Mouse (Mus musculus): ENCODE measurements around the gene Trappc13. TPM values are rescaled to one million over a fixed set of nuclear protein-coding genes. Genes with fewer than 3 reads are reported as not detected.

Trappc13 gene
- polyA plus RNA-seq, 1 experiment from 2014 or later: 30.9 TPM

DNA sequence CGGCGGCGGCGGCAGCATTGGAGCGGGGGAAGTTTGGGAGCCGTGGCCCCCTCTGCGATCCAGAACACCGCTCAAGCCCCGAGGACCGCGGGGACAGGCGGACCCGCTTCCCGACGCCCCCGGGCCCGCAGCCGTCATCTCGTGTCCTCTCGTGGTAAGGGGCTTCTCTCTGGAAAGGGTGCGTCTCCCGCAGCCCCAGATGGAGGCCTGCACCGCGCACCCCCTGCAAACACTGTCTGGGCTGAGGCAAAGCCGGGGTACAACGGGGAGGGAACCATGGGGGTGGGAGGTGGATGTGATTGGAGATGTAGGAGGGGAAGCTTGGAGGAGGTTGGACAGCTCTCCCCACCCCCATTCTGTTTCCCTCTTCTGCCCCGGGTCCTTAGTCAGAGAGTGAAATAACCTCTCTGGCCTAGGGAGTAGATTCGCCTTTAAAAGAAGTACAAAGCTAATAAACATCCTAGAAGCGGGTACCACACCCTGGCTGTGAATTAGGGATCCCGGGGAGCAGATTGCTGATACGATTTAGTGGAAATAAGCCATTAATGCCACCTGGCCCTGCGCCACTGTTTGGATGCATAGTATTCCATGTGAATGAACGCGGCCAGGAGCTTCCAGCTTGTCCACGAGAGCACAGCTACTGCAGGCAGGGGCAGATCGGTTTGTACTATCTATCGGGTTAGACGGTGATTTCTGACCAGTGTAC lies 68.3 kb downstream of the Trappc13 start:
- Histone ChIP-seq H3K4me1 (replicated peaks; ENCODE audit: control insufficient read depth, insufficient read depth, low read length) (no peaks in the 10 kb centered on the region), H3K4me3 (ENCODE audit: low read depth, low read length) (peak overlapping the region; percentile 70), H3K27me3 (replicated peaks; ENCODE audit: control insufficient read depth, insufficient read depth, low read length) (no peaks in the 10 kb centered on the region), H3K4me2 (replicated peaks; ENCODE audit: low read depth) (peak overlapping the region; percentile 92), H3K36me3 (ENCODE audit: control insufficient read depth, insufficient read depth) (no peaks in the 10 kb centered on the region), H3K9ac (ENCODE audit: low read depth, low read length) (peak overlapping the region; percentile 62), H3K27ac (ENCODE audit: low read depth, low read length) (peak overlapping the region; percentile 21; the same call in 1 of the 2 replicates), H3K9me3 (ENCODE audit: control insufficient read depth) (no peaks in the 10 kb centered on the region)
- peak; percentile 46 for ATAC-seq
- no peak for TF ChIP-seq CTCF (IDR thresholded peaks at IDR 0.05; ENCODE audit: low read depth)
- WGBS: 2% methylated on average over 38 of the region's 38 CpGs

- peak within 1 kb of the TSS; percentile 70 for H3K4me3 ChIP-seq (ENCODE audit: low read depth, low read length)
- no peak for TF ChIP-seq CTCF (IDR thresholded peaks at IDR 0.05; ENCODE audit: low read depth)
- no peaks in the 10 kb centered on the region for H3K27me3 ChIP-seq (replicated peaks; ENCODE audit: control insufficient read depth, insufficient read depth, low read length)
- no peaks in the 10 kb centered on the region for H3K36me3 ChIP-seq (ENCODE audit: control insufficient read depth, insufficient read depth)
- ATAC-seq: peak; percentile 98
- H3K27ac ChIP-seq (ENCODE audit: low read depth, low read length): peak within 1 kb of the TSS; percentile 82
- H3K4me2 ChIP-seq (replicated peaks; ENCODE audit: low read depth): peak within 1 kb of the TSS; percentile 92
- no peaks in the 10 kb centered on the region for H3K4me1 ChIP-seq (replicated peaks; ENCODE audit: control insufficient read depth, insufficient read depth, low read length)
- 0% methylated on average over 26 of the region's 44 CpGs for WGBS
- H3K9me3 ChIP-seq (ENCODE audit: control insufficient read depth): no peaks in the 10 kb centered on the region
- peak within 1 kb of the TSS; percentile 62 for H3K9ac ChIP-seq (ENCODE audit: low read depth, low read length)
Measured at GRCm38 (mm10) chr13:104109288-104109815, 68.9 kb downstream of the Trappc13 start, which contains the start of the genes Nln and Sgtb. Nln (minus strand) TSS chr13:104109614. Sgtb (plus strand) TSS chr13:104109741.

- Histone ChIP-seq H3K9ac (ENCODE audit: low read depth, low read length) (peak overlapping the region; percentile 62), H3K4me1 (replicated peaks; ENCODE audit: control insufficient read depth, insufficient read depth, low read length) (no peaks in the 10 kb centered on the region), H3K27me3 (replicated peaks; ENCODE audit: control insufficient read depth, insufficient read depth, low read length) (no peaks in the 10 kb centered on the region), H3K4me3 (ENCODE audit: low read depth, low read length) (peak overlapping the region; percentile 70), H3K9me3 (ENCODE audit: control insufficient read depth) (no peaks in the 10 kb centered on the region), H3K36me3 (ENCODE audit: control insufficient read depth, insufficient read depth) (no peaks in the 10 kb centered on the region), H3K4me2 (replicated peaks; ENCODE audit: low read depth) (peak overlapping the region; percentile 92), H3K27ac (ENCODE audit: low read depth, low read length) (peak overlapping the region; percentile 82)
- TF ChIP-seq CTCF (IDR thresholded peaks at IDR 0.05; ENCODE audit: low read depth): no peak
- under 1% methylated on average over 24 of the region's 24 CpGs for WGBS
- ATAC-seq: no peak; the same call in 1 of the 2 replicates
Measured at GRCm38 (mm10) chr13:104108651-104109287, 69.5 kb downstream of the Trappc13 start.

DNA sequence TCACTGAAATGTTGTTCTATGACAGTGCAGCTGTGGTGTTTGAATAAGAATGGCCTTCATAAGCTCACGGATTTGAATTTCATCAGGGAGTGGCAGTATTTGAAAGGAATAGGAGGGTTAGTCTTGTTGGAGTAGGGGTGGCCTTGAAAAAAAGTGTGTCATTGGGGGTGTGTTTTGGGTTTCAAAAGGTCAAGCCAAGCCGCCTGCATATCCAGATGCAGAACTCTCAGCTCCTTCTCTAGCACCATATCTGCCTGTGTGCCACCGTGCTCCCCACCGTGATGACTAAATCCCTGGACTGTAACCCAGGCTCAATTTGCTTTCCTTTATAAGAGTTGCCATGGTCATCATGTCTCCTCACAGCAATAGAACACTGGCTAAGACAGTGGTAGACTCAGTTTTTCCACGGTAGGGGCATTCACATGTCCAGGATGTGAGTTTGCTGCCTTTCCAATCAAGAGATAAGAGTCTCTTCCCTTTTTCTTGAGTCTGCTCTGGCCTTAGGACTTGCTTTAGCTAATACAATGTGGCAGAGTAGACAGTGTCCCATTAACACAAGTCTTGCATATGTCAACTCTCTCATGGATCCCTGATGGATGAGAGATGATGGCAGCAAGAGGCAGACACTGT lies 76.5 kb downstream of the Trappc13 start:
- H3K4me3 ChIP-seq (ENCODE audit: low read depth, low read length): no peak overlapping the region
- no peak overlapping the region for H3K9ac ChIP-seq (ENCODE audit: low read depth, low read length)
- no peak for TF ChIP-seq CTCF (IDR thresholded peaks at IDR 0.05; ENCODE audit: low read depth)
- H3K4me2 ChIP-seq (replicated peaks; ENCODE audit: low read depth): no peak overlapping the region
- ATAC-seq: no peak
- no peaks in the 10 kb centered on the region for H3K36me3 ChIP-seq (ENCODE audit: control insufficient read depth, insufficient read depth)
- H3K4me1 ChIP-seq (replicated peaks; ENCODE audit: control insufficient read depth, insufficient read depth, low read length): no peaks in the 10 kb centered on the region
- WGBS: 87% methylated on average over 5 of the region's 5 CpGs
- no peak overlapping the region for H3K27ac ChIP-seq (ENCODE audit: low read depth, low read length)
- H3K27me3 ChIP-seq (replicated peaks; ENCODE audit: control insufficient read depth, insufficient read depth, low read length): no peaks in the 10 kb centered on the region
- no peaks in the 10 kb centered on the region for H3K9me3 ChIP-seq (ENCODE audit: control insufficient read depth)

DNA sequence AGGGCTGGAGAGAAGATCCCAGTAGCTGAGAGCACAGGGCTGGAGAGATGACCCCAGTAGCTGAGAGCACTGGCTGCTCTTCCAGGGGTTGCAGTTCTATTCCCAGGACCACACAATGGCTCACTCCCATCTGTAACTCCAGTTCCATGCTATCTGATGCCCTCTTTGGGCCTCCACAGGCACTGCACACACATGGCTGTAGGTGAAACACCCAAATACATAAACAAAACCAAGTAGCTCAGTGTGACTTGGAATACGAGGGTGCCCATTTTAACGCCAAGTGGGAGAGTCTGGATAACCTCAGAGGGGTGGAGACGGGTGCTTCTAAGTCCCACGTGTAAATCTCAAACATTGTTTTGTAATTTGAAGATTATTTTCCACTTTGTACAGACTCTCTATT lies 77.9 kb downstream of the Trappc13 start:
- Histone ChIP-seq H3K27ac (ENCODE audit: low read depth, low read length) (no peak overlapping the region), H3K36me3 (ENCODE audit: control insufficient read depth, insufficient read depth) (no peaks in the 10 kb centered on the region), H3K4me3 (ENCODE audit: low read depth, low read length) (no peak overlapping the region), H3K9ac (ENCODE audit: low read depth, low read length) (no peak overlapping the region), H3K27me3 (replicated peaks; ENCODE audit: control insufficient read depth, insufficient read depth, low read length) (no peaks in the 10 kb centered on the region), H3K4me1 (replicated peaks; ENCODE audit: control insufficient read depth, insufficient read depth, low read length) (no peaks in the 10 kb centered on the region), H3K9me3 (ENCODE audit: control insufficient read depth) (no peaks in the 10 kb centered on the region), H3K4me2 (replicated peaks; ENCODE audit: low read depth) (no peak overlapping the region)
- 85% methylated on average over 4 of the region's 4 CpGs for WGBS
- no peak for ATAC-seq
- TF ChIP-seq CTCF (IDR thresholded peaks at IDR 0.05; ENCODE audit: low read depth): 0 out of 2 replicates have a peak, but pooled peaks have one; percentile 9

DNA sequence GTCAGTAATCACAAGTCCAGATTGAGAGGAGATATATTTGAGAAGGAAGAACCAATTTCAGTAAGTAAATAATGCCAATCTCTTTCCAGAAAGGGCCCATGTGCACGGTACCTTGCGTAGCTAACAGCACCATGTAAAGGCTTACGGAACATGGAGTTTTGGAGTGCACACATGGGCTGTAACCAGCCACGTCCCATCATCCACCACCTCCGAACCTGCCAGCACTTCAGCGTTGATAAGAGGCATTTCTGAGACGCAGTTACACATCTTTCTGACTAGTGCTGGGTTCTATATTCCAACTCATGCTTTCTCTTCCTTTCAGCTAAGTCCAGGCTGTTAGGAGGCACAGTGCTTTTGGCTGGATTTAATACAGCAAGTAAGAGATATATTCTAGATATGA lies 81.1 kb downstream of the Trappc13 start:
- Histone ChIP-seq H3K27me3 (replicated peaks; ENCODE audit: control insufficient read depth, insufficient read depth, low read length) (no peaks in the 10 kb centered on the region), H3K4me2 (replicated peaks; ENCODE audit: low read depth) (no peak overlapping the region), H3K9me3 (ENCODE audit: control insufficient read depth) (no peaks in the 10 kb centered on the region), H3K4me1 (replicated peaks; ENCODE audit: control insufficient read depth, insufficient read depth, low read length) (0 out of 2 replicates have a peak, but pooled peaks cover 6% of the 10 kb centered on the region), H3K36me3 (ENCODE audit: control insufficient read depth, insufficient read depth) (0 out of 2 replicates have a peak, but pooled peaks cover 3% of the 10 kb centered on the region), H3K27ac (ENCODE audit: low read depth, low read length) (no peak overlapping the region), H3K4me3 (ENCODE audit: low read depth, low read length) (no peak overlapping the region), H3K9ac (ENCODE audit: low read depth, low read length) (no peak overlapping the region)
- TF ChIP-seq CTCF (IDR thresholded peaks at IDR 0.05; ENCODE audit: low read depth): no peak
- no peak for ATAC-seq
- 93% methylated on average over 7 of the region's 7 CpGs for WGBS

Data from intestine, postnatal 0 days (tissue).